In genomic region chr12:105562936-105563680, GRCm38 (mm10) we compare ENCODE assay signal across 9 mouse cellular contexts. TPM values are rescaled to one million over a fixed set of nuclear protein-coding genes. Genes with fewer than 3 reads are reported as not detected.
DNase-seq lines count a peak whose midpoint lies in the region; ATAC-seq and TF ChIP-seq lines count a peak whose summit lies in the region.
"Had no signal": no experiment of that assay in that cellular context is flagged by ENCODE, and none has a peak within 500 bp of the region (broad histone marks: within the 10 kb centered on the region; RNA-seq: fewer than 3 reads in every experiment).

Gene Bdkrb2 (plus strand): TSS chr12:105563226.

- WGBS in heart, postnatal 0 days, result 7% methylated on average over 25 of the region's 25 CpGs
- WGBS in limb, embryonic 13.5 days, result 5% methylated on average over 25 of the region's 25 CpGs

- H3K9ac ChIP-seq in heart, postnatal 0 days (replicated peaks; ENCODE audit: low read depth, low read length), result 0 out of 2 replicates have a peak within 1 kb of the TSS, but pooled peaks have one; percentile 25
- peak within 1 kb of the TSS; percentile 57 for H3K9ac ChIP-seq in limb, embryonic 13.5 days

- peak within 1 kb of the TSS; percentile 68 for H3K4me2 ChIP-seq in heart, postnatal 0 days (ENCODE audit: low read depth, low read length)
- H3K4me2 ChIP-seq in limb, embryonic 13.5 days (replicated peaks), result peak within 1 kb of the TSS; percentile 70

- H3K4me1 ChIP-seq in heart, postnatal 0 days (ENCODE audit: control insufficient read depth, insufficient read depth), result peaks cover 20% of the 10 kb centered on the region; the same call in 1 of the 2 replicates
- peaks cover 38% of the 10 kb centered on the region for H3K4me1 ChIP-seq in limb, embryonic 13.5 days

- peaks cover 27% of the 10 kb centered on the region for H3K27me3 ChIP-seq in heart, postnatal 0 days (ENCODE audit: control insufficient read depth, insufficient read depth, low read length)
- H3K27me3 ChIP-seq in limb, embryonic 13.5 days, result peaks cover 57% of the 10 kb centered on the region

- ATAC-seq in heart, postnatal 0 days (ENCODE audit: insufficient read depth, low read depth), result peak; percentile 62
- peak; percentile 49; the same call in 1 of the 2 replicates for ATAC-seq in limb, embryonic 13.5 days (ENCODE audit: low FRiP score, low read depth)

- no peak for TF ChIP-seq CTCF in heart, postnatal 0 days (IDR thresholded peaks at IDR 0.05; ENCODE audit: low read depth)

- intact Hi-C loops in heart, postnatal 25 days (cut with DNase I), result no loop called here

- TF ChIP-seq EP300 in heart, postnatal 0 days (IDR thresholded peaks at IDR 0.05; ENCODE audit: low read depth), result no peak

- peak within 1 kb of the TSS; percentile 47 for H3K4me3 ChIP-seq in heart, postnatal 0 days (ENCODE audit: low read depth, low read length)
- peak within 1 kb of the TSS; percentile 39 for H3K4me3 ChIP-seq in limb, embryonic 13.5 days

- peaks cover 6% of the 10 kb centered on the region; the same call in 1 of the 2 replicates for H3K9me3 ChIP-seq in heart, postnatal 0 days (replicated peaks; ENCODE audit: control insufficient read depth, low read length)
- H3K9me3 ChIP-seq in limb, embryonic 13.5 days, result peaks cover 7% of the 10 kb centered on the region

- DNase-seq in heart, adult 11 months, result peak; percentile 95
- DNase-seq in heart, postnatal 25 days (ENCODE audit: low spot score), result no peak
- DNase-seq in embryo, embryonic 11 days, result peak; percentile 76
- DNase-seq in heart, postnatal 0 days (ENCODE audit: low spot score), result peak; percentile 44
- DNase-seq in neural tube, embryonic 10.5 days (ENCODE audit: extremely low spot score, low spot score), result peak; percentile 62
- no peak for DNase-seq in B cell, adult 2 months
- DNase-seq in cerebellum, postnatal 10 days, result no peak

- no peaks in the 10 kb centered on the region for H3K36me3 ChIP-seq in heart, postnatal 0 days (replicated peaks; ENCODE audit: control insufficient read depth, insufficient read depth, low read length)
- H3K36me3 ChIP-seq in limb, embryonic 13.5 days, result no peaks in the 10 kb centered on the region

- no peak within 1 kb of the TSS for H3K27ac ChIP-seq in heart, postnatal 0 days (ENCODE audit: low read depth)
- H3K27ac ChIP-seq in limb, embryonic 13.5 days, result no peak within 1 kb of the TSS

RNA-seq across cellular contexts. Expression of gene Bdkrb2, which starts in this region (rescaled TPM):
- under 1 TPM; 0.59 to 0.88 TPM for total RNA-seq in heart, postnatal 25 days (2021)
- total RNA-seq in heart, postnatal 0 days (2014; rRNA removed; ENCODE audit: low replicate concordance), result 0.54 and 4.0 TPM in 2 replicates
- polyA plus RNA-seq in heart, postnatal 0 days (2015; fragmentation: Nextera tagmentation; extraction: Ambion mirVana), result 0.60 and 0.71 TPM in 2 replicates
- polyA plus RNA-seq in limb, embryonic 13.5 days (2015; fragmentation: Nextera tagmentation; extraction: Ambion mirVana), result 1.8 and 2.1 TPM in 2 replicates
- total RNA-seq: hematopoietic stem cell, adult 5-6 weeks had no signal

Comparison
In these comparisons a context has a peak if more than half of its experiments do, and no peak if none do; other contexts are left out.
1. DNase-seq: peak in heart, adult 11 months (single experiment), embryo, embryonic 11 days (single experiment), heart, postnatal 0 days (single experiment) and neural tube, embryonic 10.5 days (single experiment); none in heart, postnatal 25 days (single experiment), B cell, adult 2 months (0 of 2) and cerebellum, postnatal 10 days (0 of 2).